Mouse (Mus musculus): ENCODE data around the gene Ptges2.

DNA sequence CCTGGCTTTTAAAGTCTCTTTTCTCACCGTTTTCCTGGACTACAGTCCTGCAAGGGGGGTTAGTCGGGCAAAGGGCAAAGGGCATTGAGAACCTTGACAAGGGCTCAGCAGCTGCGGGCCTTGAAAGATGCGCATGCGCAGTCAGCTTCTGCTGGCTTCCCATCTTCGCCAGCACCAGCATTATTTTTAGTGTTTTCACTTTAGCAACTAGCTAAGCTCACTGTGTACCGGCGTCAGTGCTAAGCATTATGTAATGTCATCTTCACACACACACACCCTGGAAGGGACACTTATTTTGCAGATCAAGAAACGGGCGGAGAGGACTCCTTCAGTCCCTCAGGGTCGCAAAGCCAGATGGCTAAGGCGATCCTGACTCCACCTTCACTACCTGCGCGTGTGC is 35.0 kb upstream of the Ptges2 start:
- TF ChIP-seq CTCF (IDR thresholded peaks at IDR 0.05; ENCODE audit: low read depth) (no peak), EP300 (IDR thresholded peaks at IDR 0.05; ENCODE audit: low read depth) (no peak)
